Mouse (Mus musculus): ENCODE results near the gene C1s2. TPM values are rescaled to one million over a fixed set of nuclear protein-coding genes. Genes with fewer than 3 reads are reported as not detected.
"Not testable (repeated sequence)": the region's sequence is repeated elsewhere in the genome, so short reads cannot be mapped to it uniquely, and the experiment has no call there.

C1s2 gene
- under 1 TPM; 0.20 to 0.51 TPM for total RNA-seq (2021)
- long read RNA-seq, experiment 1: 0 reads
- long read RNA-seq, experiment 2: 0 reads

GRCm38 (mm10) chr6:124635985-124636384 is at the start of gene C1s2:
Gene C1s2, minus strand, starts transcription at chr6:124636085.
- DNase-seq: not testable (repeated sequence)

- no peak for DNase-seq
Observed at GRCm38 (mm10) chr6:124683591-124684417, 47.9 kb upstream of the C1s2 start.

- DNase-seq: not testable (repeated sequence)
Observed at GRCm38 (mm10) chr6:124682291-124682690, 46.4 kb upstream of the C1s2 start.

- no peak for DNase-seq
Observed at GRCm38 (mm10) chr6:124679486-124679885, 43.6 kb upstream of the C1s2 start.

- no peak for DNase-seq
Observed at GRCm38 (mm10) chr6:124678769-124679168, 42.9 kb upstream of the C1s2 start.

GRCm38 (mm10) chr6:124676171-124676570 is 40.3 kb upstream of the C1s2 start:
- no peak for DNase-seq

- DNase-seq: no peak
Observed at GRCm38 (mm10) chr6:124674591-124674990, 38.7 kb upstream of the C1s2 start.

- DNase-seq: peak; percentile 45
Observed at GRCm38 (mm10) chr6:124673619-124674018, 37.7 kb upstream of the C1s2 start.

- no peak for DNase-seq
Observed at GRCm38 (mm10) chr6:124672100-124672499, 36.2 kb upstream of the C1s2 start.

GRCm38 (mm10) chr6:124670281-124670900 is 34.5 kb upstream of the C1s2 start:
- DNase-seq: no peak

- DNase-seq: no peak
Observed at GRCm38 (mm10) chr6:124669234-124669859, 33.5 kb upstream of the C1s2 start.

GRCm38 (mm10) chr6:124665011-124665410 is 29.1 kb upstream of the C1s2 start:
- no peak for DNase-seq

- DNase-seq: no peak
Observed at GRCm38 (mm10) chr6:124664256-124664655, 28.4 kb upstream of the C1s2 start.

GRCm38 (mm10) chr6:124663424-124663795 is 27.5 kb upstream of the C1s2 start:
- DNase-seq: no peak

GRCm38 (mm10) chr6:124662477-124663423 is 26.9 kb upstream of the C1s2 start, which contains the start of gene Lpcat3:
Gene Lpcat3, plus strand, starts transcription at chr6:124663027.
- DNase-seq: peak; percentile 98

GRCm38 (mm10) chr6:124661995-124662394 is 26.1 kb upstream of the C1s2 start:
- no peak for DNase-seq

GRCm38 (mm10) chr6:124661156-124661806 is 25.4 kb upstream of the C1s2 start:
- no peak for DNase-seq

- no peak for DNase-seq
Observed at GRCm38 (mm10) chr6:124658067-124658466, 22.2 kb upstream of the C1s2 start.

- DNase-seq: no peak
Observed at GRCm38 (mm10) chr6:124655893-124656292, 20.0 kb upstream of the C1s2 start.

GRCm38 (mm10) chr6:124646394-124646793 is 10.5 kb upstream of the C1s2 start:
- DNase-seq: no peak

- no peak for DNase-seq
Observed at GRCm38 (mm10) chr6:124640997-124641396, 5.1 kb upstream of the C1s2 start.
